In the genomic region with DNA sequence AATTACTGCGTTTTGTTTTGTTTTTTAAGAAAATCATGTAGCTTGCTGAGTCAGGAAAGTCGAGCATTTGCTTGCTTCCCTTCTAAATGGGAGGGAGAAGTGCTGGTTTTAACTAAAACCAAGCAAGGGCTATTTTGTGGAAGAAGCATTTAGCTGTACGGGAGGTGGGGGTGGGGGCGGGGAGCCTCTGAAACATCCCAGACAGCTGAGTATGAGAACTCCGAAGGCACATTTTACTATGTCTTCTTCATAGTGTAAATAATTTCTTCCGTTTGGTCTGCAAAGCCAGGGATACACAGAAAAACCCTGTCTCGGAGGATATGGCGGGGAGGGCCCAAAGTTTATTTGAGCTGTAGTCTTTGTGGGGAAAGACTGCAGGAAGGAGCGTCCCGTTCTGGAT, we compare ENCODE assay signal across 8 mouse cellular contexts. TPM values are rescaled to one million over a fixed set of nuclear protein-coding genes. Genes with fewer than 3 reads are reported as not detected.
A peak's percentile ranks its signal among the peaks of the same experiment; 100 is the strongest.
DNase-seq lines count a peak whose midpoint lies in the region; ATAC-seq and TF ChIP-seq lines count a peak whose summit lies in the region.

No protein-coding gene starts in this region.

- H3K27me3 ChIP-seq in cerebellum, adult 2 months (ENCODE audit: control insufficient read depth, insufficient read depth, low read length): no peaks in the 10 kb centered on the region
- no peaks in the 10 kb centered on the region for H3K27me3 ChIP-seq in neural tube, embryonic 11.5 days (ENCODE audit: control insufficient read depth, insufficient read depth, low read length)
- no peaks in the 10 kb centered on the region for H3K27me3 ChIP-seq in liver, embryonic 11.5 days (replicated peaks; ENCODE audit: control insufficient read depth, insufficient read depth, low read length)
- no peaks in the 10 kb centered on the region for H3K27me3 ChIP-seq in stomach, embryonic 16.5 days (ENCODE audit: control insufficient read depth, insufficient read depth, low read length)

- no peak for TF ChIP-seq CTCF in cerebellum, adult 2 months (IDR thresholded peaks at IDR 0.05; ENCODE audit: borderline replicate concordance, insufficient read depth, low read depth, low read length)

- H3K36me3 ChIP-seq in neural tube, embryonic 11.5 days (ENCODE audit: control insufficient read depth, insufficient read depth, low read length): no peaks in the 10 kb centered on the region
- H3K36me3 ChIP-seq in liver, embryonic 11.5 days (ENCODE audit: control insufficient read depth, insufficient read depth, low read length): no peaks in the 10 kb centered on the region
- H3K36me3 ChIP-seq in stomach, embryonic 16.5 days (ENCODE audit: control insufficient read depth, insufficient read depth, low read length): no peaks in the 10 kb centered on the region

- ATAC-seq in neural tube, embryonic 11.5 days (ENCODE audit: insufficient read depth, low FRiP score, low TSS enrichment): peak; percentile 10; the same call in 1 of the 2 replicates
- ATAC-seq in liver, embryonic 11.5 days (replicated peaks; ENCODE audit: low FRiP score): peak; percentile 12; the same call in 1 of the 2 replicates
- ATAC-seq in stomach, embryonic 16.5 days (ENCODE audit: insufficient read depth, low FRiP score): peak; percentile 42; the same call in 1 of the 2 replicates

- peak overlapping the region; percentile 94 for H3K27ac ChIP-seq in cerebellum, adult 2 months (ENCODE audit: insufficient read depth, low read length)
- peak overlapping the region; percentile 93 for H3K27ac ChIP-seq in neural tube, embryonic 11.5 days (ENCODE audit: low read depth, low read length)
- H3K27ac ChIP-seq in liver, embryonic 11.5 days (ENCODE audit: low read depth, low read length): peak overlapping the region; percentile 64; the same call in 1 of the 2 replicates
- peak overlapping the region; percentile 92 for H3K27ac ChIP-seq in stomach, embryonic 16.5 days (ENCODE audit: low read length)

- H3K4me3 ChIP-seq in cerebellum, adult 2 months (replicated peaks; ENCODE audit: insufficient read depth, low read depth, low read length): peak overlapping the region; percentile 96
- peak overlapping the region; percentile 30; the same call in 1 of the 2 replicates for H3K4me3 ChIP-seq in neural tube, embryonic 11.5 days (ENCODE audit: low read depth, low read length)
- H3K4me3 ChIP-seq in liver, embryonic 11.5 days (ENCODE audit: low read depth, low read length): peak overlapping the region; percentile 51
- H3K4me3 ChIP-seq in stomach, embryonic 16.5 days (replicated peaks; ENCODE audit: low read length): peak overlapping the region; percentile 54

- H3K4me2 ChIP-seq in neural tube, embryonic 11.5 days (ENCODE audit: low read depth): peak overlapping the region; percentile 43
- H3K4me2 ChIP-seq in liver, embryonic 11.5 days: peak overlapping the region; percentile 56
- peak overlapping the region; percentile 52 for H3K4me2 ChIP-seq in stomach, embryonic 16.5 days (ENCODE audit: low read depth, low read length)

- no peaks in the 10 kb centered on the region for H3K9me3 ChIP-seq in neural tube, embryonic 11.5 days (ENCODE audit: control insufficient read depth, low read length)
- H3K9me3 ChIP-seq in liver, embryonic 11.5 days (ENCODE audit: control insufficient read depth, low read length): no peaks in the 10 kb centered on the region
- no peaks in the 10 kb centered on the region for H3K9me3 ChIP-seq in stomach, embryonic 16.5 days (replicated peaks; ENCODE audit: control insufficient read depth, low read length)

- TF ChIP-seq POLR2A in cerebellum, adult 2 months (IDR thresholded peaks at IDR 0.05; ENCODE audit: borderline replicate concordance, insufficient read depth, low read length): no peak

- 12% methylated on average over 10 of the region's 10 CpGs for WGBS in cerebellum, adult 2 months
- WGBS in neural tube, embryonic 11.5 days: 6% methylated on average over 10 of the region's 10 CpGs
- 16% methylated on average over 10 of the region's 10 CpGs for WGBS in liver, embryonic 11.5 days
- WGBS in stomach, embryonic 16.5 days: 10% methylated on average over 10 of the region's 10 CpGs

- no peaks in the 10 kb centered on the region for H3K4me1 ChIP-seq in cerebellum, adult 2 months (ENCODE audit: control insufficient read depth, insufficient read depth, low read length)
- no peaks in the 10 kb centered on the region for H3K4me1 ChIP-seq in neural tube, embryonic 11.5 days (ENCODE audit: control insufficient read depth, insufficient read depth, low read length)
- H3K4me1 ChIP-seq in liver, embryonic 11.5 days (replicated peaks; ENCODE audit: control insufficient read depth, insufficient read depth, low read length): no peaks in the 10 kb centered on the region
- H3K4me1 ChIP-seq in stomach, embryonic 16.5 days (ENCODE audit: control insufficient read depth, insufficient read depth, low read length): no peaks in the 10 kb centered on the region

- H3K9ac ChIP-seq in neural tube, embryonic 11.5 days (ENCODE audit: low read length): peak overlapping the region; percentile 59
- no peak overlapping the region for H3K9ac ChIP-seq in liver, embryonic 11.5 days (ENCODE audit: low read depth, low read length)
- H3K9ac ChIP-seq in stomach, embryonic 16.5 days (ENCODE audit: low read length): peak overlapping the region; percentile 51; the same call in 1 of the 2 replicates

- no peak for DNase-seq in cerebellum, adult 2 months
- no peak for DNase-seq in cerebellum, adult 8-10 months
- no peak for DNase-seq in neural tube, embryonic 11.5 days (ENCODE audit: low spot score)
- DNase-seq in neural tube, embryonic 10.5 days (ENCODE audit: extremely low spot score, low spot score): no peak
- no peak for DNase-seq in liver, embryonic 11.5 days (ENCODE audit: low spot score)
- no peak for DNase-seq in right cerebral cortex, postnatal 36 days (ENCODE audit: low spot score in 2 of 2)
- no peak for DNase-seq in urinary bladder, postnatal 10 days (ENCODE audit: low spot score)

RNA-seq across cellular contexts. Expression of a gene that starts 5.0 kb away (rescaled TPM):
- polyA plus RNA-seq in cerebellum, adult 2 months (2012; rRNA removed): 145 and 178 TPM in 2 replicates
- 0.23 and 0.40 TPM in 2 replicates for polyA plus RNA-seq in neural tube, embryonic 11.5 days (2014; fragmentation: Nextera tagmentation; extraction: Ambion mirVana)
- 0.14 TPM in 1 of 2 replicates, not detected in the other for polyA plus RNA-seq in liver, embryonic 11.5 days (2014; fragmentation: Nextera tagmentation; extraction: Ambion mirVana)
- 0.21 TPM in 1 of 2 replicates, not detected in the other for polyA plus RNA-seq in stomach, embryonic 16.5 days (2015; fragmentation: Nextera tagmentation; extraction: Ambion mirVana)

RNA-seq across cellular contexts. Expression of a gene that starts 17.6 kb away (rescaled TPM):
- polyA plus RNA-seq in cerebellum, adult 2 months (2012; rRNA removed): 403 and 405 TPM in 2 replicates
- polyA plus RNA-seq in neural tube, embryonic 11.5 days (2014; fragmentation: Nextera tagmentation; extraction: Ambion mirVana): 21.3 and 22.7 TPM in 2 replicates
- polyA plus RNA-seq in liver, embryonic 11.5 days (2014; fragmentation: Nextera tagmentation; extraction: Ambion mirVana): 2.9 and 3.9 TPM in 2 replicates
- 7.2 and 7.5 TPM in 2 replicates for polyA plus RNA-seq in stomach, embryonic 16.5 days (2015; fragmentation: Nextera tagmentation; extraction: Ambion mirVana)

RNA-seq across cellular contexts. Expression of a gene that starts 27.2 kb away (rescaled TPM):
- polyA plus RNA-seq in cerebellum, adult 2 months (2012; rRNA removed): 10.3 and 12.0 TPM in 2 replicates
- 128 and 135 TPM in 2 replicates for polyA plus RNA-seq in neural tube, embryonic 11.5 days (2014; fragmentation: Nextera tagmentation; extraction: Ambion mirVana)
- 28.3 and 28.8 TPM in 2 replicates for polyA plus RNA-seq in liver, embryonic 11.5 days (2014; fragmentation: Nextera tagmentation; extraction: Ambion mirVana)
- 40.9 and 50.3 TPM in 2 replicates for polyA plus RNA-seq in stomach, embryonic 16.5 days (2015; fragmentation: Nextera tagmentation; extraction: Ambion mirVana)

RNA-seq across cellular contexts. Expression of a gene that starts 38.9 kb away (rescaled TPM):
- 0.55 and 0.77 TPM in 2 replicates for polyA plus RNA-seq in cerebellum, adult 2 months (2012; rRNA removed)
- 0.59 and 1.1 TPM in 2 replicates for polyA plus RNA-seq in neural tube, embryonic 11.5 days (2014; fragmentation: Nextera tagmentation; extraction: Ambion mirVana)
- polyA plus RNA-seq in liver, embryonic 11.5 days (2014; fragmentation: Nextera tagmentation; extraction: Ambion mirVana): 0.08 and 0.09 TPM in 2 replicates
- polyA plus RNA-seq in stomach, embryonic 16.5 days (2015; fragmentation: Nextera tagmentation; extraction: Ambion mirVana): 0.35 and 0.43 TPM in 2 replicates

RNA-seq across cellular contexts. Expression of a gene that starts 47.2 kb away (rescaled TPM):
- polyA plus RNA-seq in cerebellum, adult 2 months (2012; rRNA removed): 0.29 TPM in 1 of 2 replicates, not detected in the other
- polyA plus RNA-seq in neural tube, embryonic 11.5 days (2014; fragmentation: Nextera tagmentation; extraction: Ambion mirVana): not detected in 2 replicates
- not detected in 2 replicates for polyA plus RNA-seq in liver, embryonic 11.5 days (2014; fragmentation: Nextera tagmentation; extraction: Ambion mirVana)
- not detected in 2 replicates for polyA plus RNA-seq in stomach, embryonic 16.5 days (2015; fragmentation: Nextera tagmentation; extraction: Ambion mirVana)

Comparison
In these comparisons a context has a peak if more than half of its experiments do, and no peak if none do; other contexts are left out.
1. H3K4me3 ChIP-seq: peak in every context shown above with its lines; median percentile 96 in cerebellum, adult 2 months; 54 in stomach, embryonic 16.5 days; 51 in liver, embryonic 11.5 days; 30 in neural tube, embryonic 11.5 days.
2. RNA of a gene that starts 5.0 kb away (polyA plus RNA-seq): 145 to 178 TPM in cerebellum, adult 2 months; 0.23 to 0.40 TPM in neural tube, embryonic 11.5 days, 0.21 TPM in stomach, embryonic 16.5 days and 0.14 TPM in liver, embryonic 11.5 days; every median in the first group is over 100 times any median in the second.
3. RNA of a gene that starts 17.6 kb away (polyA plus RNA-seq): 403 to 405 TPM in cerebellum, adult 2 months; 21.3 to 22.7 TPM in neural tube, embryonic 11.5 days, 7.2 to 7.5 TPM in stomach, embryonic 16.5 days and 2.9 to 3.9 TPM in liver, embryonic 11.5 days; every median in the first group is over 10 times any median in the second.
4. Peak in every context shown above with its lines, with median percentiles within 50 percentile points of each other: H3K27ac ChIP-seq, ATAC-seq and H3K4me2 ChIP-seq.